In genomic region chr4:101579517-101579916, GRCm38 (mm10) we compare ENCODE assay signal across 25 mouse cellular contexts.
"Had no signal": no experiment of that assay in that cellular context is flagged by ENCODE, and none has a peak within 500 bp of the region (broad histone marks: within the 10 kb centered on the region; RNA-seq: fewer than 3 reads in every experiment).

No protein-coding gene starts in this region.

- ATAC-seq: forebrain, postnatal 0 days; hindbrain, postnatal 0 days; intestine, embryonic 16.5 days; liver, embryonic 12.5 days had no signal

- H3K27ac ChIP-seq: heart, embryonic 13.5 days; heart, embryonic 15.5 days; hindbrain, embryonic 12.5 days; hindbrain, embryonic 15.5 days; hindbrain, postnatal 0 days; kidney, embryonic 15.5 days; kidney, postnatal 0 days; limb, embryonic 13.5 days; limb, embryonic 15.5 days; liver, embryonic 12.5 days; liver, embryonic 14.5 days had no signal

- H3K36me3 ChIP-seq: heart, embryonic 13.5 days; heart, embryonic 15.5 days; hindbrain, embryonic 12.5 days; hindbrain, embryonic 15.5 days; kidney, embryonic 15.5 days; limb, embryonic 13.5 days; limb, embryonic 15.5 days; liver, embryonic 12.5 days had no signal

- H3K4me3 ChIP-seq: heart, embryonic 13.5 days; heart, embryonic 15.5 days; hindbrain, embryonic 12.5 days; hindbrain, embryonic 15.5 days; kidney, embryonic 15.5 days; limb, embryonic 13.5 days; limb, embryonic 15.5 days; liver, embryonic 12.5 days had no signal

- H3K9ac ChIP-seq: forebrain, postnatal 0 days; heart, embryonic 13.5 days; heart, embryonic 15.5 days; hindbrain, embryonic 12.5 days; hindbrain, embryonic 15.5 days; kidney, embryonic 15.5 days; limb, embryonic 13.5 days; limb, embryonic 15.5 days; liver, embryonic 12.5 days; liver, embryonic 14.5 days had no signal

- H3K9me3 ChIP-seq: heart, embryonic 13.5 days; heart, embryonic 15.5 days; hindbrain, embryonic 12.5 days; hindbrain, embryonic 15.5 days; kidney, embryonic 15.5 days; limb, embryonic 13.5 days; limb, embryonic 15.5 days; liver, embryonic 12.5 days had no signal

- H3K27me3 ChIP-seq: heart, embryonic 13.5 days; heart, embryonic 15.5 days; hindbrain, embryonic 12.5 days; hindbrain, embryonic 15.5 days; kidney, embryonic 15.5 days; limb, embryonic 13.5 days; limb, embryonic 15.5 days; liver, embryonic 12.5 days had no signal

- H3K4me2 ChIP-seq: heart, embryonic 11.5 days; heart, embryonic 13.5 days; heart, embryonic 15.5 days; hindbrain, embryonic 12.5 days; hindbrain, embryonic 15.5 days; kidney, embryonic 15.5 days; limb, embryonic 13.5 days; limb, embryonic 15.5 days; liver, embryonic 12.5 days had no signal

- H3K4me1 ChIP-seq: heart, embryonic 15.5 days; limb, embryonic 13.5 days; limb, embryonic 15.5 days; liver, embryonic 12.5 days had no signal

- DNase-seq: forebrain, postnatal 0 days; gastrocnemius, postnatal 14 days; gastrocnemius, postnatal 36 days; heart, adult 18-20 months; heart, postnatal 14 days; heart, postnatal 36 days; kidney, adult 11 months; kidney, adult 2 months; kidney, postnatal 36 days; layer of hippocampus, adult 9-11 months; layer of hippocampus, postnatal 36 days; left cerebral cortex, postnatal 4 days had no signal
